Mouse (Mus musculus): Measurements from ENCODE around the gene Bcl11b. TPM values are rescaled to one million over a fixed set of nuclear protein-coding genes. Genes with fewer than 3 reads are reported as not detected.

Gene Bcl11b
- total RNA-seq, 2 experiments from 2014 or later, result 1.1 to 1.6 TPM

GRCm38 (mm10) chr12:107950667-107951179 lies 52.7 kb downstream of the Bcl11b start:
- intact Hi-C loops (cut with DNase I), result no loop called here
- DNase-seq (ENCODE audit: low spot score), result no peak

DNA sequence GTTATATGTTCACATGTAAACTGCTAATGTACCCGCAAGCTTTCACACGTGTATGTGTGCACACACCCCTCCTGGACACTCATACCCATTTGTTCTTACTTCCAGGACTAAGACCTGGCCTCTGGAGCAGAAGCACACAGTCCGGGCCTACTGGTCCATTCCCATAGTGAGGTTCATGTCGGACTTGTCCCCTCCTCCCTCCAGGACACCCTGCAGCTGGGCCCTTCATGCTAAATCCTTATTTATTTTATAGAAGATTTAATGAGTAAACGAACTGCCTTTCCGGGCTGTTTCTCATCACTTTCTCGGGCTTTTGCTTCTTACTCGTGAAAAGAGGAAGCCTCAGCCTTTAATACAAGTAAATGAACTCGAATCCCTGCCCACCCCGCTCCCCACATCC lies 54.0 kb downstream of the Bcl11b start:
- DNase-seq (ENCODE audit: low spot score), result no peak

DNA sequence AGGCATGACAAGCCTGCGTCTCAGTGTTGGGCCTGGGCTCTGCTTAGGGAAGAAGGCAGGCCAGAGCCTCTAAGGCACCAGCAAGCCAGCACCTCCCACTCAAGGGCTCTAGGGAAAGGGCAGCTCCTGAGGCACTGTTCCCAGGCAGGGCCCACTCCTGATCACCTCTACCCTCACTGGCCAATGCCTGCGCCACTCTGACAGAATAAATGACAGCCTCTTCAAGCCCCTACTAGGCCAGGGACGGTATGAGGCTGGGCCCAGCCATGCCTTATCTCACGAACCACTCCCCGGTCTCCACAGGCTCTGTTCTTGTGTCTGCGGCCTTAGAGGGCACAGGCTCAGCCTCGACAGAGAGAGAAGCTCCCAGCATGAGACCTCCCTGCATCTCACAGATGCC lies 61.3 kb downstream of the Bcl11b start:
- intact Hi-C loops (cut with DNase I), result no loop called here

More for the DNA sequence above, 54.0 kb downstream of the Bcl11b start:
- intact Hi-C loops (cut with DNase I), result no loop called here

GRCm38 (mm10) chr12:107940774-107941173 lies 62.6 kb downstream of the Bcl11b start:
- intact Hi-C loops (cut with DNase I), result no loop called here
- DNase-seq (ENCODE audit: low spot score), result no peak

More for the DNA sequence above, 61.3 kb downstream of the Bcl11b start:
- no peak for DNase-seq (ENCODE audit: low spot score)

GRCm38 (mm10) chr12:107939177-107939576 lies 64.2 kb downstream of the Bcl11b start:
- intact Hi-C loops (cut with DNase I), result no loop called here
- DNase-seq (ENCODE audit: low spot score), result no peak

- DNase-seq (ENCODE audit: low spot score), result no peak
- intact Hi-C loops (cut with DNase I), result no loop called here
Observed at GRCm38 (mm10) chr12:107936972-107937371, 66.4 kb downstream of the Bcl11b start.

GRCm38 (mm10) chr12:107936406-107936805 lies 67.0 kb downstream of the Bcl11b start:
- DNase-seq (ENCODE audit: low spot score), result no peak
- intact Hi-C loops (cut with DNase I), result no loop called here

DNA sequence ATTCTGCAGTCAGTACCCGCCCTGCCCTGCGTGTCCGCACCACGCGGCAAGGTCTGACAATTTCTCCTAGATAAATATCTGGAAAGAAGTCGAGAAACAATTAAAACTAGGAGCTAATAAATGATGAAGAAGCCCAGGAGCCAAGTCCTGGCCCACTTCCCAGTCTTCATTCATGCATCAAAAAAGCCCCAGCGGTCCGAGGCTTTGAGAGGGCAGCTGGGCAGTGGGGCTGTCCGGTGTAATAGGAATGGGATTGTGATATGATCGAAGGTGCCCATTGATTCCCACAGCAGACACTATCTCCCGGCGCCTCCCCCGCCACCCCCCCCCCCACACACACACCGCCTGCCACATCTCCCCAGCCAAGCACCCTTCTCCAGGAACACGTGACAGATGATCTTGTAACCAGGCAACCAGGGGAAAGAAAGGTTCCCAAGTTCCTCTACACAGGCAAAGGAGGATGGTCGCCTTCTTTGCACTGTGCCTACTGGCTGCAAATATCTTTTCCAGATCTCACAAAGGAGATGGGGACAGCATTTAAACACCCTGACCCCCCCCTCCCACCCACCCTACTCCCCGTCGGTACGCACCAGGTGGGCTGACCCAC lies 68.5 kb downstream of the Bcl11b start:
- intact Hi-C loops (cut with DNase I), result no loop called here
- no peak for DNase-seq (ENCODE audit: low spot score)

GRCm38 (mm10) chr12:107932140-107932539 lies 71.3 kb downstream of the Bcl11b start:
- DNase-seq (ENCODE audit: low spot score), result no peak
- intact Hi-C loops (cut with DNase I), result no loop called here

GRCm38 (mm10) chr12:107931476-107931875 lies 71.9 kb downstream of the Bcl11b start:
- intact Hi-C loops (cut with DNase I), result no loop called here
- DNase-seq (ENCODE audit: low spot score), result no peak

- intact Hi-C loops (cut with DNase I), result no loop called here
- peak; percentile 65 for DNase-seq (ENCODE audit: low spot score)
Observed at GRCm38 (mm10) chr12:107930611-107931350, 72.6 kb downstream of the Bcl11b start.

GRCm38 (mm10) chr12:107928905-107929304 lies 74.5 kb downstream of the Bcl11b start:
- DNase-seq (ENCODE audit: low spot score), result no peak
- intact Hi-C loops (cut with DNase I), result no loop called here

- intact Hi-C loops (cut with DNase I), result no loop called here
- no peak for DNase-seq (ENCODE audit: low spot score)
Observed at GRCm38 (mm10) chr12:107928464-107928901, 74.9 kb downstream of the Bcl11b start.

GRCm38 (mm10) chr12:107927961-107928431 lies 75.4 kb downstream of the Bcl11b start:
- no peak for DNase-seq (ENCODE audit: low spot score)

DNA sequence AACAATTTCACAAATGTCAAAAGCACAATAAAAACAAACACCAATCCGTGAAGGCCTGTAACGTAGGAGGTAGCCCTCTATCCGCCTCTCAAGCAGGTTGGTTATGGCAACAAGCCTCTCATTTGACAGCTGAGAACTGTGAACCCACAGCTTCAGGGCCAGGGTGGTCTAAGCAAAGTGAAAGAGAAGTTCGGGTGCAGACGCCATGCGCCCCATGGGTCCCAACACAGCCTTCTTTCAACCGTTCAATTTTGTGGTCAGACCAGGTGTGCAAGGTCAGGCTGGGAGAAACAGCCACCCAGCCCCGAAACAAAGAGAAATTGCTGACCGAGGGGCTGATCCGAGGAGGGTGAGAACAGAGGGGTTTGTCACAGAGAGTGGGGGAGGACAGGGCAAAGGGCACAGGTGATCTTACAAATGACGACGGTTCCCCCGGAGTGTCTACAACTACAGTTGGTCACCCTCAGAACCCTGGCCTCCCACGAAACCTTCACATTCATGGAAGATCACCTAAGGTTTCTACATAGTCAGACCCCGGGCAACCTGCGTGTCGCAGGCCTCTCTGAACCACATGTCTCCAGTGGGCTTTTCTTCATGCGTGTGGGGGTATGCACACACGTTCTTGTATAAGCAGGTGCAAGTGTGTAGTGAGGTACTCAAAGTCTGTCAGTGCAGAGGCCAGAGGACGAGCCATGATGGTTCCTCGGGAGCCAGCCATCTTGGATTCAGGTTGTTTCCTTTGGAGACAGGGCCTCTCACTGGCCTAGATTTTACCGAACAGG lies 77.1 kb downstream of the Bcl11b start:
- intact Hi-C loops (cut with DNase I), result no loop called here

More at GRCm38 (mm10) chr12:107927961-107928431, 75.4 kb downstream of the Bcl11b start:
- intact Hi-C loops (cut with DNase I), result no loop called here

GRCm38 (mm10) chr12:107924696-107925095 lies 78.7 kb downstream of the Bcl11b start:
- DNase-seq (ENCODE audit: low spot score), result no peak
- intact Hi-C loops (cut with DNase I), result no loop called here

More for the DNA sequence above, 77.1 kb downstream of the Bcl11b start:
- no peak for DNase-seq (ENCODE audit: low spot score)

DNA sequence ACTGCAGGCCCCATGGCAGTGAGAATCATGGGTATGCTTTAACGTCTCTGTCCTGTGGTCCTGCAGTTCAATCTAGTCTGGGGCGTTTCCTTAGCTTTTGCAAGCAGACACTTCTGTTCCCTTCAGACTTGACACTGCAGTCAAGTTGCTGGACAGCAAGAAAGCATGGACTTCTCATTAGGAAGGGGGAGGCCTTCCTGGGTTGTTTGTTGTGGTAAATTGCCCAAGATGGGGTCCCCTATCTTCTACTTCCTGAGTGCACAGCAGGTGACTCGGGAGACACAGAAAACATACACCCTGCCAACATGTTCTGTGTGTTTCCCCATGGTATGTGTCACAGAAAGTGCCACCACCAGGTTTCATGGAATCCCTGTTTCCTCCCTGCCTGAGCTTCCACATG lies 79.4 kb downstream of the Bcl11b start:
- DNase-seq (ENCODE audit: low spot score), result no peak
- intact Hi-C loops (cut with DNase I), result no loop called here

GRCm38 (mm10) chr12:107922180-107922579 lies 81.2 kb downstream of the Bcl11b start:
- no peak for DNase-seq (ENCODE audit: low spot score)
- intact Hi-C loops (cut with DNase I), result no loop called here

- intact Hi-C loops (cut with DNase I), result no loop called here
- no peak for DNase-seq (ENCODE audit: low spot score)
Observed at GRCm38 (mm10) chr12:107921566-107921965, 81.8 kb downstream of the Bcl11b start.

DNA sequence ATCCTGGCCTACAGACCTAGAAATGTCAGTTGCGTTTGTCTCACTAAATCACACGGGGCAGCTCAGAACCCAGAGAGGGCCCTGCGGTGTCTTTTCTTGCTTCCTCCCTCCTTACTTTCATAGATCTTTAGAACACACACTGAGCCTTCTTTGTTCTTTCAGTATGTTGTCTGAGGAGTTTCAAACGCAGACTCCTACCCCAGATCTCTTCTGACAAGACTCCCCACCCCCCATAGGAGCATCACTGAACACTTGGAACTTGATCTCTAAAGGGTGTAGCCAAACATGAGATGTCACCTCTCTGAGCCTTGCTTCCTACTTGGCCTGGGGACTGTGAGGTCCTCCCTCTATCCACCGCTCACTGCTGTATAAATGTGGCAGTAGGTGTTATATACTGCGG lies 82.2 kb downstream of the Bcl11b start:
- intact Hi-C loops (cut with DNase I), result no loop called here

More for the DNA sequence above, 82.2 kb downstream of the Bcl11b start:
- DNase-seq (ENCODE audit: low spot score), result no peak
